Comparison of ENCODE assay signal across 8 mouse cellular contexts in genomic region chr5:19226144-19226865, GRCm38 (mm10). TPM values are rescaled to one million over a fixed set of nuclear protein-coding genes. Genes with fewer than 3 reads are reported as not detected.
DNase-seq lines count a peak whose midpoint lies in the region; ATAC-seq and TF ChIP-seq lines count a peak whose summit lies in the region.

No protein-coding gene starts in this region.

- intact Hi-C loops in heart, postnatal 36 days (cut with DNase I), result loop anchor here (10.0 kb wide), 1 partner anchor 178 kb away; no protein-coding TSS in a partner anchor

- no peaks in the 10 kb centered on the region for H3K9me3 ChIP-seq in ES-E14 (ENCODE audit: control insufficient read depth, insufficient read depth, low read depth, low read length)
- no peaks in the 10 kb centered on the region for H3K9me3 ChIP-seq in liver, embryonic 16.5 days (replicated peaks; ENCODE audit: control insufficient read depth, low read length)

- peak overlapping the region; percentile 74 for H3K9ac ChIP-seq in ES-E14 (ENCODE audit: insufficient read depth, low read depth, low read length, poor library complexity, severe bottlenecking)
- H3K9ac ChIP-seq in liver, embryonic 16.5 days (ENCODE audit: low read depth, low read length), result no peak overlapping the region

- TF ChIP-seq CTCF in layer of hippocampus, adult 2 months (conservative IDR thresholded peaks at IDR 0.05), result 0 out of 2 replicates have a peak, but pooled peaks have one; percentile 7

- peak overlapping the region; percentile 51 for H3K4me2 ChIP-seq in liver, embryonic 16.5 days (ENCODE audit: low read depth, low read length)

- 2% methylated on average over 20 of the region's 51 CpGs for WGBS in liver, embryonic 16.5 days (ENCODE audit: insufficient replicate concordance)

- 0 out of 4 replicates have a peak, but pooled peaks cover 0 to 3% of the 10 kb centered on the region in 2 experiments for H3K4me1 ChIP-seq in ES-E14 (ENCODE audit: control insufficient read depth in 2 of 2, insufficient read depth in 2 of 2, low read length in 2 of 2, poor library complexity in 1 of 2)
- H3K4me1 ChIP-seq in liver, embryonic 16.5 days (ENCODE audit: control insufficient read depth, low read depth, low read length), result no peaks in the 10 kb centered on the region

- in situ Hi-C loops in ES-E14 (cut with MboI; ENCODE audit: low sequenced_read_pairs in 2 of 2, unreplicated experiment in 2 of 2), result no loop called here

- peak; percentile 68 for DNase-seq in ES-E14 (ENCODE audit: low read depth, low spot score)
- DNase-seq in cerebellum, adult 9-10 months, result peak; percentile 90
- peak; percentile 68 to 76 for DNase-seq in heart, postnatal 36 days
- peak; percentile 84 to 87 for DNase-seq in layer of hippocampus, adult 2 months (ENCODE audit: low spot score in 2 of 2)
- peak; percentile 56 for DNase-seq in ovary, postnatal 10 days (ENCODE audit: low spot score)
- peak; percentile 58 for DNase-seq in yolk sac, embryonic 10.5 days (ENCODE audit: low spot score)

- H3K36me3 ChIP-seq in ES-E14 (ENCODE audit: control insufficient read depth, insufficient read depth, low read length, poor library complexity, severe bottlenecking), result no peaks in the 10 kb centered on the region
- H3K36me3 ChIP-seq in liver, embryonic 16.5 days (ENCODE audit: control insufficient read depth, insufficient read depth), result no peaks in the 10 kb centered on the region

- H3K27ac ChIP-seq in ES-E14 (ENCODE audit: insufficient read depth, low read depth, low read length, poor library complexity, severe bottlenecking), result no peak overlapping the region
- H3K27ac ChIP-seq in layer of hippocampus, adult 2 months, result peak overlapping the region; percentile 92
- no peak overlapping the region for H3K27ac ChIP-seq in liver, embryonic 16.5 days (ENCODE audit: low read length)

- peaks cover 27% of the 10 kb centered on the region for H3K27me3 ChIP-seq in liver, embryonic 16.5 days (ENCODE audit: control insufficient read depth, insufficient read depth, low read depth, low read length)

- peak; percentile 85 for ATAC-seq in frontal cortex, adult (ENCODE audit: low TSS enrichment)
- ATAC-seq in liver, embryonic 16.5 days (ENCODE audit: low read depth), result peak; percentile 65

- peak overlapping the region; percentile 71 to 86 for H3K4me3 ChIP-seq in ES-E14 (ENCODE audit: insufficient read depth in 1 of 2, low read depth in 1 of 2, low read length in 2 of 2, poor library complexity in 1 of 2, severe bottlenecking in 1 of 2)
- peak overlapping the region; percentile 81 for H3K4me3 ChIP-seq in layer of hippocampus, adult 2 months
- peak overlapping the region; percentile 42 for H3K4me3 ChIP-seq in liver, embryonic 16.5 days (ENCODE audit: low read depth, low read length)

TF ChIP-seq in ES-E14, 5 proteins besides CTCF, POLR2A, EP300 and RAD21:
- TF ChIP-seq MAFK (IDR thresholded peaks at IDR 0.05; ENCODE audit: insufficient read depth, low read depth, low read length), result no peak
- TF ChIP-seq CHD2 (IDR thresholded peaks at IDR 0.05; ENCODE audit: low read depth, low read length), result no peak
- TF ChIP-seq ZNF384 (IDR thresholded peaks at IDR 0.05; ENCODE audit: low read depth, low read length), result no peak
- TF ChIP-seq HCFC1 (IDR thresholded peaks at IDR 0.05; ENCODE audit: borderline replicate concordance, insufficient read depth, low read length), result no peak
- TF ChIP-seq ZC3H11A (IDR thresholded peaks at IDR 0.05; ENCODE audit: borderline replicate concordance, low read depth, low read length), result no peak
TF ChIP-seq in ES-E14: peak in this region for 0.

RNA-seq across cellular contexts. Expression of gene Magi2, which starts 0.5 kb away (rescaled TPM):
- total RNA-seq in ES-E14 (2012; rRNA removed), result 0.85 and 1.2 TPM in 2 replicates
- total RNA-seq in heart, postnatal 36 days (2021), result 1 to 10 TPM; 7.3 to 9.5 TPM
- total RNA-seq in layer of hippocampus, adult 2 months (2021), result 100 to 1,000 TPM; 133 to 150 TPM
- 0.23 and 0.34 TPM in 2 replicates for polyA plus RNA-seq in liver, embryonic 16.5 days (2015; fragmentation: Nextera tagmentation; extraction: Ambion mirVana)

Comparison
In these comparisons a context has a peak if more than half of its experiments do, and no peak if none do; other contexts are left out.
1. RNA of gene Magi2, which starts 0.5 kb away (total RNA-seq): 133 to 150 TPM in layer of hippocampus, adult 2 months; 7.3 to 9.5 TPM in heart, postnatal 36 days and 0.85 to 1.2 TPM in ES-E14; every median in the first group is over 10 times any median in the second.
2. Peak in every context shown above with its lines, with median percentiles within 50 percentile points of each other: DNase-seq and H3K4me3 ChIP-seq.